Mouse (Mus musculus): ENCODE results near the gene Cmc4.

Cmc4 gene

GRCm38 (mm10) chrX:75415936-75416785 lies at the start of gene Cmc4, which contains the start of the genes Mtcp1 and Brcc3:
Gene Cmc4, minus strand, starts transcription at chrX:75416584.
Gene Mtcp1, minus strand, starts transcription at chrX:75416588.
Gene Brcc3, plus strand, starts transcription at chrX:75416628.
- peak; percentile 84 for DNase-seq

DNA sequence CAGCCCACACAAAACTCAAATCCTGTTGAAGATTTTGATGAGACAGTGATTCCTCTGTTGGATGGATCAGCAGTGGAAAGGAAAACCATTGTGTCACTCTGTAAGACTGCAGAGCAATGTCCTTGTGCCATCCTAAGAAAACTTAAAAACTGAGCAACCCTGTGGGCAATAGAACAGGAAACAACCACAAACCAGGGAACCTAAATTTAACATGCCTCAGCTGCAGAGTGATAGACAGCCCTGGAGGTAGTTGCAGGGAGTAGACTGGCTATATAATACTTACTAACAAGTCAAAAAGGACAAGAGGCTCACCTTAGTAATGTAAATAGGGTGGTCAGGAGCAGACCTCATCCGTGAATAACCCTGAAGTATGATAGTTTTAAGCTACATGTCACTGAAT lies 38.2 kb upstream of the Cmc4 start:
- DNase-seq, result no peak

GRCm38 (mm10) chrX:75409711-75410110 lies 6.7 kb downstream of the Cmc4 start:
- no peak for DNase-seq

GRCm38 (mm10) chrX:75403350-75403749 lies 13.0 kb downstream of the Cmc4 start:
- DNase-seq, result no peak

- DNase-seq, result no peak
Measured at GRCm38 (mm10) chrX:75402668-75403067, 13.7 kb downstream of the Cmc4 start.

DNA sequence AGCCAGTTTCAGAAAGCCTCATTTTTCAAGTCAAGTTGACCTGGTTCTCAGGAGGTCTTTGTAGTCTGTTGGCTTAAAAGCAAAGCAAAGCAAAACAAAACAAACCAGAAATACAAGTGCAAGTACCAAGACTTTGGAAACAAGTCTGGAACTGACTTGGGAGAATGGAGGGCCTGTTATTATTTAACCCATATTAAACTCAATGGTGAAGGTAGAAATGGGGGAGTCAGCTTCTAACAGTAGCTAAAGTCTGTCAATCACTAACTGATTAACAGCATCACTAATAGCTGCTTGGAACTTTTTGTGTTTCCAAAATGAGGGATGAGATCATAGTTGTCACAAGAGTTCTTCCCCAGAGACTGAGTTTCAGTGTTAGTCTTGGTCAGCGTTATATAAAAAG lies 16.9 kb downstream of the Cmc4 start:
- no peak for DNase-seq

DNA sequence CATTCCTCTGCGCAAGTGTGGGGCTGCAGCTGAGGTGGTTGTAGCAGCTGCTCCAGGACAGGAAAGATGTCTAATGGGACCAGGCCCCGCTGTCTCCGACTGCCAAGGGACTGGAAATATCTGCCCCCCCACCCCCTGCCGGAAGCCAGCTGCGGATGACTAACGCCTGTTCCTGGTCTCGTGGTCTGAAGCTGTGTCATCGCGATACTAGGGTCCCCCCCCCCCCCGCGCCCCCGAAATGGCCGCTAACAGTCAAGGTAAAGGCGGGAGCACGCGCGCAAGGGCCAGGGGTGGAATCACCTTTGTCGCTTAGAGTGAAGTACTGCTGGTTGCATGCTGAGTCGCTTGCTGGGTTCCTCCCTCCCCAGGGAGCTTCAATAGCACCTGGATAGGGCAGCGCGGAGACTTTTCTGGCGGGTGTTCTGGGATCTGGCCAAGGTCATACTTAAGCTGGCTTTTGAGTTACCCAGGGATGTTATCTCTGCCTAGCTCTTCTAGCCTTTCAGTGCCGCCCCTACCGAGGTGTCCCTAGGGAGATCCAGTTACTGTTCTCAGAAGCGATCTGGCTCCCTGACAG lies 34.1 kb downstream of the Cmc4 start, which contains the start of the genes Fundc2 and F8:
Gene Fundc2, plus strand, starts transcription at position 205 of the 577 bp plus-strand sequence.
Gene F8, minus strand, starts transcription at position 421 of the 577 bp plus-strand sequence.
- peak; percentile 44 for DNase-seq

DNA sequence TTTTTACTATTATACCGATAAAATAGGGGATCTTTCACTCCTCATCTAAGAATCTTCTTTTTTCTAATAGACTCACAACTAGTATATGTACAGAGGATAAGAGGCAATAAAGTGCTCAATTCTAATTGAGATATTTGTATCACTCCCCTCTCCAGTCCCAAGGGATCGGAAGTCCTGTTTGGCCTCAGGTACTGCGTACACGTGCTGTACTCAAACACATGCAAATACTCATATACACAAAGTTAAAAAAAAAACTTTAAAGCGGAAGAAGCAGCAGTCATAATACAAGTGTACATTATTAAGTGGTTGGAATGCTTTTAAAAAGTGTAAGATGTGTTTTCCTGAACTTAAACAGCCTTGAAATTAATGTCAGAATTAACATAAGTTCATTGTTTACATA lies 34.7 kb downstream of the Cmc4 start:
- DNase-seq, result no peak

GRCm38 (mm10) chrX:75381176-75381575 lies 35.2 kb downstream of the Cmc4 start:
- DNase-seq, result no peak

DNA sequence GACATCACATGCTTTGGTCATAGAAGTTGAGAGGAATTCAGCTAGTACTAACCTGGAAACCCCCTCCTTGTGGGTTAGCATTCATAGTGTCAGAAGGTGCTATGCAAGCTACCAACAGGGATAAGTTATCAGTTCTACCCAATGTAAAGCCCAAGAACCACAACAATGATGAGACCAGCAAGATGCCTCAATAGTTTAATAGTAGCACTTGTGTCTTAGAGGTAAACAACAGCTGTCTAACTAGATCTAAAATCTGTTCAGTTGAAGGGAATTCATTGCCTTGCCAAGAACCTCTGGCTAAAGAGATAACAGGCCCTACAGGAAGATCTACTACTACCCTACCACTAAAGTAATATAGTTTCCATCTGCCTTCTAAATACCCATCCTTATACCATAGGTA lies 39.6 kb downstream of the Cmc4 start:
- DNase-seq, result no peak

DNA sequence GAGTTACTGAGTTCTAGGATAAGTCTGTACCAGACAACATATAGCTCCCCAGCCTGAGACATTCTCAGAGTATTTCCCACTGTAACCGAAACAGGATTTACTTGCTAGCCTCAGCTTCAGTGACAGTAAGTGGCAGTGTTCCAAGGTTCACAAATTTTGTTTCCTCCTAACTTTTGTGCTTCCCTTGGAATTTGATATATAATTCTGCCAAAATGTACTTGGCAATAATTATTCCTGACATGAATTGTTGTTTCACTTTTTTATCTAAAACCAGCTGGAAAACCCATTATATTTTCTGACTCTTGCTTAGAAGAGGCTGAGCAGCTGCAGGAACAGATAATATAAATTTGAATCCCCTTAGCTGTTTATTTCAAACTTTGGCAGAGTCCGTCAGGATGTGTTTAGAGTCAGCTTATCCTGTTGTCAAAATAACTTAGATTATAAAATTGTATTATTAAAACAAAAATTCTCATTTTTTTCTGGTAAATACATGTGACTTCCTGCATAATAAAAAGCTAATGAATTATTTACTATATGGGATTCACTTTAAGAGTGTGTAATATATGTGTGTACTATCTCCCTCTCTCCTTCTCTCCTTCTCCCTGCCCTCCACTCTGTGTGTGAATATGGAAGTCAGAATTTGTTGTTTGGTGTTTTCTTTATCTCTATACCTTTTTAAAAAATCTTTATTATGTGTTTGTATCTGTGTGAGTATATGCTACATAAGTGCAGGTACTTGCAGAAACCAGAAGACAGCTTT lies 43.5 kb downstream of the Cmc4 start:
- DNase-seq, result no peak

DNA sequence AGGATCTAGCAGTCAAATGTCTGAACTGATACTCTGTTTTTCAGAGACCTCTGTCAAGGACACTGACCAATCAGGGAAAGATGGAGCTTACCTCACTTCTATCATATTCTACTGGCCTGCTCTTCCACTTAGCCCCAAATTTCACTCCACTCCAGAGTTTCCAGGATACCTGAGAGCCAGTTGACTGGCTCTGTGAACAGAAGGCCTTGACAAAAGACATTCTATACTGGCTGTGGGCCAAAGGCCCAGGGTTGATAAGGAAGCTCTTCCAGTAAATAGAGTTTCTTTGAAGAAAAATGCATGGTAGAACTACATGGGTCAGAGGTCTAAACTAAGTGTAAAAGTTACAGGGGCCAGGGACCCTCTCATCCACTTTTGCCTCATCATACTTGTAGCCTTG lies 46.2 kb downstream of the Cmc4 start:
- no peak for DNase-seq
